10 mouse cellular contexts compared by ENCODE assay signal in genomic region chr11:53182858-53183257, GRCm38 (mm10).
DNase-seq lines count a peak whose midpoint lies in the region; ATAC-seq and TF ChIP-seq lines count a peak whose summit lies in the region.
"Had no signal": no experiment of that assay in that cellular context is flagged by ENCODE, and none has a peak within 500 bp of the region (broad histone marks: within the 10 kb centered on the region; RNA-seq: fewer than 3 reads in every experiment).

No protein-coding gene starts in this region.

- TF ChIP-seq CTCF in forebrain, postnatal 0 days (IDR thresholded peaks at IDR 0.05; ENCODE audit: low read depth): no peak
- no peak for TF ChIP-seq CTCF in spleen, adult 2 months (IDR thresholded peaks at IDR 0.05; ENCODE audit: extremely low read depth, insufficient read depth, insufficient read length, insufficient replicate concordance)
- TF ChIP-seq CTCF in intestine, postnatal 0 days (IDR thresholded peaks at IDR 0.05; ENCODE audit: low read depth): no peak

- no peak overlapping the region for H3K4me2 ChIP-seq in forebrain, postnatal 0 days (ENCODE audit: low read depth)
- no peak overlapping the region for H3K4me2 ChIP-seq in liver, embryonic 15.5 days
- no peak overlapping the region for H3K4me2 ChIP-seq in intestine, postnatal 0 days (replicated peaks; ENCODE audit: low read depth)
- H3K4me2 ChIP-seq: hindbrain, embryonic 15.5 days had no signal

- H3K4me1 ChIP-seq in forebrain, postnatal 0 days (ENCODE audit: insufficient read depth): no peaks in the 10 kb centered on the region
- H3K4me1 ChIP-seq in forebrain, embryonic 10.5 days: peaks cover 21% of the 10 kb centered on the region
- H3K4me1 ChIP-seq in spleen, adult 2 months (ENCODE audit: control insufficient read depth, insufficient read depth, insufficient read length): peaks cover 36% of the 10 kb centered on the region; the same call in 1 of the 2 replicates
- H3K4me1 ChIP-seq in liver, embryonic 15.5 days (replicated peaks): peaks cover 6% of the 10 kb centered on the region; the same call in 1 of the 2 replicates
- no peaks in the 10 kb centered on the region for H3K4me1 ChIP-seq in intestine, postnatal 0 days (replicated peaks; ENCODE audit: control insufficient read depth, insufficient read depth, low read length)

- WGBS in forebrain, postnatal 0 days: 52% methylated on average over 4 of the region's 4 CpGs
- WGBS in forebrain, embryonic 10.5 days: 67% methylated on average over 4 of the region's 4 CpGs
- WGBS in spleen, adult 2 months: 29% methylated on average over 4 of the region's 4 CpGs
- WGBS in liver, embryonic 15.5 days (ENCODE audit: insufficient replicate concordance): 29% methylated on average over 4 of the region's 4 CpGs
- 38% methylated on average over 4 of the region's 4 CpGs for WGBS in intestine, postnatal 0 days

- H3K9ac ChIP-seq in forebrain, postnatal 0 days: no peak overlapping the region
- no peak overlapping the region for H3K9ac ChIP-seq in liver, embryonic 15.5 days
- H3K9ac ChIP-seq in intestine, postnatal 0 days (ENCODE audit: low read depth, low read length): no peak overlapping the region
- H3K9ac ChIP-seq: hindbrain, embryonic 15.5 days had no signal

- no peaks in the 10 kb centered on the region for H3K36me3 ChIP-seq in forebrain, postnatal 0 days (ENCODE audit: insufficient read depth)
- no peaks in the 10 kb centered on the region for H3K36me3 ChIP-seq in forebrain, embryonic 10.5 days (replicated peaks)
- no peaks in the 10 kb centered on the region for H3K36me3 ChIP-seq in spleen, adult 2 months (ENCODE audit: control insufficient read depth, insufficient read depth, low read length)
- no peaks in the 10 kb centered on the region for H3K36me3 ChIP-seq in liver, embryonic 15.5 days (replicated peaks)
- H3K36me3 ChIP-seq in intestine, postnatal 0 days (ENCODE audit: control insufficient read depth, insufficient read depth): no peaks in the 10 kb centered on the region
- H3K36me3 ChIP-seq: hindbrain, embryonic 15.5 days had no signal

- no peaks in the 10 kb centered on the region for H3K27me3 ChIP-seq in forebrain, postnatal 0 days (ENCODE audit: insufficient read depth, low read length)
- no peaks in the 10 kb centered on the region for H3K27me3 ChIP-seq in forebrain, embryonic 10.5 days (ENCODE audit: poor library complexity, severe bottlenecking)
- no peaks in the 10 kb centered on the region for H3K27me3 ChIP-seq in spleen, adult 2 months (ENCODE audit: control insufficient read depth, insufficient read depth, low read length)
- H3K27me3 ChIP-seq in liver, embryonic 15.5 days: no peaks in the 10 kb centered on the region
- H3K27me3 ChIP-seq in intestine, postnatal 0 days (replicated peaks; ENCODE audit: control insufficient read depth, insufficient read depth, low read length): no peaks in the 10 kb centered on the region
- H3K27me3 ChIP-seq: hindbrain, embryonic 15.5 days had no signal

- TF ChIP-seq POLR2A in spleen, adult 2 months (IDR thresholded peaks at IDR 0.05; ENCODE audit: low read depth, low read length): no peak

- ATAC-seq in forebrain, postnatal 0 days: peak; percentile 25; the same call in 1 of the 2 replicates
- no peak; the same call in 1 of the 2 replicates for ATAC-seq in liver, embryonic 15.5 days (ENCODE audit: insufficient read depth)
- no peak for ATAC-seq in intestine, postnatal 0 days
- ATAC-seq in cerebellum, adult (ENCODE audit: insufficient number of reproducible peaks, low FRiP score, low TSS enrichment): no peak
- ATAC-seq: CD4-positive, CD25-positive, alpha-beta regulatory T cell, adult 4 months had no signal

- no peak overlapping the region for H3K27ac ChIP-seq in forebrain, postnatal 0 days (ENCODE audit: low read depth, low read length)
- no peak overlapping the region for H3K27ac ChIP-seq in forebrain, embryonic 10.5 days
- H3K27ac ChIP-seq in spleen, adult 2 months (ENCODE audit: insufficient read depth, low read length): peak overlapping the region; percentile 86
- peak overlapping the region; percentile 64 for H3K27ac ChIP-seq in liver, embryonic 15.5 days (replicated peaks)
- H3K27ac ChIP-seq in intestine, postnatal 0 days (ENCODE audit: low read depth, low read length): no peak overlapping the region
- H3K27ac ChIP-seq: hindbrain, embryonic 15.5 days had no signal

- H3K4me3 ChIP-seq in forebrain, postnatal 0 days (ENCODE audit: low read depth, low read length): no peak overlapping the region
- no peak overlapping the region for H3K4me3 ChIP-seq in forebrain, embryonic 10.5 days
- H3K4me3 ChIP-seq in spleen, adult 2 months (ENCODE audit: extremely low read depth, insufficient read depth, insufficient read length): no peak overlapping the region
- H3K4me3 ChIP-seq in liver, embryonic 15.5 days (replicated peaks): no peak overlapping the region
- no peak overlapping the region for H3K4me3 ChIP-seq in intestine, postnatal 0 days (ENCODE audit: low read depth, low read length)
- H3K4me3 ChIP-seq: hindbrain, embryonic 15.5 days had no signal

- DNase-seq in forebrain, postnatal 0 days: peak; percentile 14
- DNase-seq in forebrain, embryonic 10.5 days (ENCODE audit: extremely low spot score, low spot score): no peak
- DNase-seq in spleen, adult 2 months (ENCODE audit: low read depth in 1 of 2, low spot score in 2 of 2): peak in 1 of 2 experiments; percentile 22
- DNase-seq in spleen, adult 12 weeks (ENCODE audit: low spot score): no peak
- DNase-seq in telencephalon, adult 2 months (ENCODE audit: low read depth, low spot score): peak; percentile 18

- no peaks in the 10 kb centered on the region for H3K9me3 ChIP-seq in forebrain, postnatal 0 days (ENCODE audit: low read length)
- H3K9me3 ChIP-seq in forebrain, embryonic 10.5 days: no peaks in the 10 kb centered on the region
- H3K9me3 ChIP-seq in liver, embryonic 15.5 days (replicated peaks): no peaks in the 10 kb centered on the region
- H3K9me3 ChIP-seq in intestine, postnatal 0 days (ENCODE audit: control insufficient read depth): no peaks in the 10 kb centered on the region
- H3K9me3 ChIP-seq: hindbrain, embryonic 15.5 days had no signal

Comparison
In these comparisons a context has a peak if more than half of its experiments do, and no peak if none do; other contexts are left out.
1. DNase-seq: peak in forebrain, postnatal 0 days (single experiment) and telencephalon, adult 2 months (single experiment); none in forebrain, embryonic 10.5 days (single experiment) and spleen, adult 12 weeks (single experiment).
2. H3K27ac ChIP-seq: peak in spleen, adult 2 months (single experiment) and liver, embryonic 15.5 days (single experiment); none in forebrain, postnatal 0 days (single experiment), forebrain, embryonic 10.5 days (single experiment) and intestine, postnatal 0 days (single experiment).